Mouse (Mus musculus) retina, postnatal 7 days (tissue): ENCODE data around the gene Cfl1.
"Not testable (repeated sequence)": the region's sequence is repeated elsewhere in the genome, so short reads cannot be mapped to it uniquely, and the experiment has no call there.

ENCODE experiments used
- DNase-seq: peaks from one replicate; pipeline ENCODE4 v3.0.0-alpha.2; 2012; ENCODE audit warnings: low read depth, low spot score

Cfl1 gene

DNA sequence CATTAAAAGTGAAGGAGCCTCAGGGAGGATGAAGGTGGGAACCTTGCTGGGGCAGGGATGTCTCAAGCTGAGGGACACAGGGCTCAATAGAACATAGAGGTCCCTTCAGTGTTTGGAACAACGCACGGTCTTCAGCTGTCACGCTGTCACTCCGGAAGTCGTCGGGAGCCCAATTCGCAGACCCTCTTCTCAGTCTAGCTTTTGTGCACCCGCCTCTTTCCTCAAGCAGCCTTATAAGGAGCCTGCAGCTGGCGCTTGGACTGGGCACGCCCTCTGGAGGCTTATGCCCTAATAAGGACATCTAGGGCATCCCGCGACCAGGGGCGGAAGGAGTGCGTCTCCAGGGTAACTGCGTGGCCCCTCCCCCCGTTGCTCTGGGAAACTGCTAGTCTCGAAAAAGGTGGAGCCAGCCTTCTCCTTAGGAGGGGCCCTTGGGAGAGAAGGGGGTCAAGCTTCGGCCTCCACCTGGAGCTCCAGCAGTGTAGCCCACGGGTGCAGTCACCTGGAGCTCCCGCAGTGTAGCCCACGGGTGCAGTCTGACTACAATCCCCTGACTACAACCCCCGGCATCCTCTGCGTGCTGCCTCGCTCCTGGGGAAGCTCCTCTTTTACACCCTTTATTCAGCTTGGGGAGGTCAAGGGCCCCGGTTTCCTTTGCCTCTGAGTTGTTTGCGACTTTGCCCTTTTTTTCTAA is 1.2 kb upstream of the Cfl1 start:
- peak; percentile 93 for DNase-seq

DNA sequence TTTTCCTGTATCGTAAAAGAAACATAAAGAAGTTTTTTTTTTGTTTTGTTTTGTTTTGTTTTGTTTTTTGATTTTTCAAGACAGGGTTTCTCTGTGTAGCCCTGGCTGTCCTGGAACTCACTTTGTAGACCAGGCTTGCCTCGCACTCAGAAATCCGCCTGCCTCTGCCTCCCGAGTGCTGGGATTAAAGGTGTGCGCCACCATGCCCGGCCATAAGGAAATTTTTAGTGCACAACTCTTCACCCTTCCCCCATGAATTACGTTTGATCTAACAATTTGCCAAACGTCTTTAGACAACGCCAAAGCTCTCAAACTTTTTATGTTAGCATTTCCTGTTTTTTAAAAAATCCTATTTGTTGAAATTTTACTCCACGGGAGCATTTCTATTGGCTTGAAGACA is 534 bp upstream of the Cfl1 start:
- not testable (repeated sequence) for DNase-seq

DNA sequence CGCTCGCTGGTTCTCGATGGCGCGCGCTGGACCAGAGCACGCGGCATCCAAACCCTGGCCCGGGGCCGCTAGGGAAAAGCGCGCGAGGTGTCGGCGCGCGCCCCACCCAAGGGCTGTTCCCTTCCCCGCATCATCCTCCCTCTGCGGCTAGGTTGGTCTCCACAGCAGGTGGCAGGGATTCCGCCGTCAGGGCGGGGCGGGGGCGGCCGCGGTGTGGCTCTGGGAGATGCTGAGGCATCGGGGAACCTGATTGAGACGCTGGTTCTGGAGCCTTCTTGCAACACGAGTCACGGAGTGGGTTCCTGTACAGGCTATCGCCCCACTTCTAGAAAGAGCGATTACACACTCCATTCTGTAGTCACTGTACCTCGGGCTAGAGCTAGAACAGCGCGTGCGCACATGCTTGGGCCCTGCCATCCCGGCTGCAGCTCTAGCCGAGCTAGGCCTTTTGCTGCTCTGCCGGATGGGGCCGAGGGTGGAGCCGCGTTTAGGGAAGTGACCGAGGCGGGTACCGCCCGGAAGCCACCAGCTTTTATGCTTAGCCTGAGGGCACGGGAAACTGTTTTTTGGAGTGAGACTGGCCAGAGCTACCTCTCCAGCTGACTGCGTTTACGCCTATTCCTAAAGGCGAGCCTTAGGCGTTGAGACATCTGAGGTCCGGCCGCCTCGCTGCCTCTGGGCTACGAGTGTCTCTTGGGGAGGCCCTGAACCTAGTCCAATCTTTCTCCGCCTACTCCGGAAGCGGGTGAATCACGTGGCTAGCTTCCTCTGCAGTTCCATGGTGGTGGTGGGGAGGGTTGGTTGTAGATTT is 848 bp downstream of the Cfl1 start:
- DNase-seq = peak; percentile 37

DNA sequence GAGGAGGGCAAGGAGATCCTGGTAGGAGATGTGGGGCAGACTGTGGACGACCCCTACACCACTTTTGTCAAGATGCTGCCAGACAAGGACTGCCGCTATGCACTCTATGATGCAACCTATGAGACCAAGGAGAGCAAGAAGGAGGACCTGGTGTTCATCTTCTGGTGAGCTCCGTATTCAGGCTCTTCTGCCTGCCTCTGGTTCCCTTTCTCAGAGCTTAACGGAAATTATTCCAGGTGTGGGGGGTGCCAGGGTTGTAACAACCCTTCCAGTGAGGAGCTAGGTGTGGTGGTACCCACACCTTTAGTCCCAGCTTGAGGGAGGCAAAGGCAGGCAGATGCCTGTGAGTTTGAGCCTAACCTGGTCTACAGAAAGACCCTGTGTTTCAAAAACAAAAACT is 2.4 kb downstream of the Cfl1 start:
- no peak for DNase-seq

DNA sequence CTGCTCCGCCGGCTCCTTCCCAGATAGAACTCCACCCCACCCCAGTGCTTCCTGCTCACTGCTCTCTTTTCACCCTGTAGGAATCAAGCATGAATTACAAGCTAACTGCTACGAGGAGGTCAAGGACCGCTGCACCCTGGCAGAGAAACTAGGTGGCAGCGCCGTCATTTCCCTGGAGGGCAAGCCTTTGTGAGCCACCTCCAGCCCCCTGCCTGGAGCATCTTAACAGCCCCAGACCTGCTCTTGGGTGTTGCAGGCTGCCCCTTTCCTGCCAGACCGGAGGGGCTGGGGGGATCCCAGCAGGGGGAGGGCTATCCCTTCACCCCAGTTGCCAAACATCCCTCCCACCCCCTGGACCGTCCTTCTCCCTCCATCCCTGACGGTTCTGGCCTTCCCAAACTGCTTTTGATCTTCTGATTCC is 3.1 kb downstream of the Cfl1 start:
- not testable (repeated sequence) for DNase-seq

DNA sequence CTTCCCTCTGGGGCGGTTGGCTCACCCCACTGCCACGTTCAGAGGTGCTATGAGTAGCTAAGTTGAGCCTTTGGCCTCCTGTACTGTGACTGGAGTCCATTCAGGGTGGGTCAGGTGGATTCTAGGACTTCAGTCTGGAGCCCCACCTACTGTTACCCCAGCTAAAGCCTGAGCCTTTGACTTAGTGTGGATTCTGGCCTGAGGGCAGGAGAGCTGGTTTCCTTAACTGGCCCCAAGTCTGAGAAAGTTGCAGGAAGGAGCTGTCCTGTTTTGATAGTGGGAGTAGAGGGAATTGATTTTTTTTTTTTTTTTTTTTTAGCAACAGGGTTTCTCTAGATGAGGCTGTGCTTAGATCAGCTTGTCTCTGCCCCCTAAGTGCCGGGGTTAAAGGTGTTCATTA is 4.1 kb downstream of the Cfl1 start:
- no peak for DNase-seq

DNA sequence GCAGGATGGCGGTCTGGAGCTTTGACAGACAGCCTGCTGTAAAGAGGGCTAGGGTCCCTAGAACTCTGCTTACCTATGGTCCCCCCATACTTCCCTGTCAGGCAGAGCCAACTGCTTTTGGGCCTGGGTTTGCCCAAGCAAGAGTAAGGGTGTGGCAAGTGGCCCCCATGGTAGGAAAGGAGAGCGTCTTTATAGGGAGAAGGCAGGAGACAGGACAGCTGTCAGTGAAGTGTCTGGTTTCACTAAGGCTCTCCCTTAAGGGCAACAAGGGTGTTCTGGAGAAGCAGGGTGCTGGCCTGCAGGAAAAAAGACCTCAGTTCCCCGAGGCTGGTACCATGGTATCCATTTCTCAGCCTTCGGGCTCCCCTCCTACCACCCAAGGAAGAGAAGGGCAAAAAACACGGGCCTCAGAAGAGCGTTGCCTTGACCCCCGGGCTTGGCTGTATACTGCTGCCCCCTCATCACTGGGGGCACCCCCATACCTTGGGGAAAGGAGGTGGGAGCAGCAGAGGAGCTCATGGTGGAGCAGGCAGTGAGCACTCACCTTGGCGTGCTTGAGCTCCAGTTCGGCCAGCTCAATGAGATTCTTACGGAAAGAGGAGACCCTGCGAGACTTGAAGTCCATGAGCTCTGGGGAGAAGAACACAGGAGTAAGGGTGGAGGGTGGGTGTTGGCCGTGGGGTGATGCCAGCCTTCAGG is 5.2 kb downstream of the Cfl1 start:
- no peak for DNase-seq

DNA sequence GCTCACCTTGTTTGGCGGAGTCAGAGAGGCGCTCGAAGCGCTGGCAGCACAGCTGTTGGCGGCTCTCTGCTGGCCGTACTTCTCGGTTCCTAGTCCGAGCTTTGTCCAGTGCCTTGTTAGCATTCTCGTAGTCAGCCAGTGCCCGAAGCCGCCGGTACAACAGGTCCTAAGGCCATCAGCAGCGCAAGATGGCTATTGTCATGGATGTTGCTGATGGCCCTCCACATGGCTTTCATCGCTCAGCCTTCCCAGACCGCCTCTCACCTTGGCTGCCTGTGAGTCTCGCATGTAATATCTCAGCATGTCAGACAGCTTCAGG is 5.8 kb downstream of the Cfl1 start:
- no peak for DNase-seq

DNA sequence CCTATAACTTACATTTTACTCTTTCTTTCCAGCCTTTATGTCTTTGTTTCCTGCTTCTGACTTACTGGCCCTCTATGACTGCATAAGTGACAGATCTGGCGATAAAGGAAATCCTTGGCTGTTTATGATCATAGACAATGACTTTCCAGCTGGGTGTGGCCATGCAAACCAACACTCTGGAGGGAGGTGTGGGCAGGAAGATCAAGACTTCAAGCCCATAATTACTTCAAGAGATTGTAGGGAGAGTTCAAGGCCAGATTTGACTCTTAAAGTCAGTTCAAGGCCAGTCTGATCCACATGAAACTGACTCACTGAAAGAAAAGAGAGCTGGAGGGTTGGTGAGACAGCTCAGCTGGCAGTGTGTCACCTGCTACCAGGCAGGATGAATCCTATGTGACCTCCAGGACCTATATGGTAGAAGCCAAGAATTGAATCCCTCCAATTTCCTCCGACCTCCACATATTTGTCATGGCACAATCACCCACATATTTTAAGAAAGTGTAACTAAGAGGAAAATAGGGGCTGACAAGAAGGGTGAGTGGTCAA is 10.1 kb downstream of the Cfl1 start:
- no peak for DNase-seq

DNA sequence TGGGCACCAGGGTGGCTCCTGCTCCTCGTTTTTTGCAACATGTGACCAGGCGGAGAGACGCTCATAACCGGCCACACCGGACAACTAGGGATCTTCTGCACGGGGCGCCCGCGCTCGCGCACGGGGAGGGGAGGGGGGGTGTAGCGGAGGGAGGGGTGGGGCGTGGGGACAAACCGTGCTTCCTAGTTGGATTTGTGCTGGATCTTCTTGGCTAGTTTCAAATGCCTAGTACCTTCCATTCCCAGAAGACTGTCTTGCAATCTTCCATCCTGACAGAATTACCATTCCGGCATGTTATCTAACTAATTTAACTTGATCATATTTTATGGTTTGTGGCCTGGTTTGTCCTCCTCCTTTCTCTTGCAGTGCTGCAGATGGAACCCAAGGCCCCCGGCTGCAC is 13.4 kb downstream of the Cfl1 start, which contains the start of gene 1700020D05Rik:
1700020D05Rik (minus strand) TSS at position 101 of the 400 bp plus-strand sequence.
- DNase-seq = no peak

DNA sequence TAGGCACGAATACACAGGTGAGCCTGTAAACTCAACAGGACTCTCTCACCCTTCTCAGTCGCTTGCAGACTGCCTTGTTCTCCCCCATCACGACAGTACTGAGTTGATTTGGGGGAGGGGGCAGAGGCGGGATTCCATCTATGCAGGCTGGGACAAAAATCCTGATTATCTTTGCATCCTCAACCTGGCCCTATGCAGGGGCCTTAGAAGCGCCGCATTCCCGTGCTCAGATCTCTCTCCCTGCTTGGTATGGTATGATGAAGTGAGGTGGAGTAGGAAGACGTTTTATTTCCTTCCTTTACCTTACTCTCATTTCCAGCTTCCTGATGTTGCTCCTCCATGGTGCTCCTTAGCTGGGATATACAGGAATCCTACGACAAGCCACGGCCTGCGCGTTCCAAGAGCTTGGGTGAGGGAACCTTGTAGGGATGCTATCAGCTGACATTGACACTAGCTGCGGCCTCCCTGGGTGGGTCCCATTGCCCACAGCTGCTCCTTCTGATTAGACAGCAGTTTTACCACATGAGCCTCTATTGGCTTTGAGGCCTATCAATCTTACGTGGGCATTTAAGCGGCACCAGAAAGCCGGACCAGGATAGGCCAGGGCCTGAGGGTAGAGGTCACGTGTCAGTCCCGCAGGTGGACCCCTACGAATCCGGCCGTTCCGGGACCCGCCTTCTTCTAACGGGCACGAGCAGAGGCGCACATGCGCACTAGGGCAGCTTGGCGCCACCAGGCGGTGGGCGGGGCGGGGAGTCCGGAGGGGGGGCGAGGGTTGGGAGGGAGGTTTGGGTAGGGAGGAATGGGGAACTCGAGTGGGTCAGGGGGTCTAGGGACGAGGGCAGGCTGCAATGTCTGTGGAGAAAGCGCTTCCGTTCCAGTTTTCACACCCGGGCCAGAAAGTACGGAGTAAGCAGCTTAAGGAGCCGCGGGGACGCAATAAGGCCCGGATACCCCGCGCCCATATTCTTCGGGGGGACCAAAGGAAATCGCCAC is 20.1 kb downstream of the Cfl1 start, which contains the start of gene Snx32:
Snx32 (minus strand) TSS at position 508 of the 996 bp plus-strand sequence.
- DNase-seq = peak; percentile 97

DNA sequence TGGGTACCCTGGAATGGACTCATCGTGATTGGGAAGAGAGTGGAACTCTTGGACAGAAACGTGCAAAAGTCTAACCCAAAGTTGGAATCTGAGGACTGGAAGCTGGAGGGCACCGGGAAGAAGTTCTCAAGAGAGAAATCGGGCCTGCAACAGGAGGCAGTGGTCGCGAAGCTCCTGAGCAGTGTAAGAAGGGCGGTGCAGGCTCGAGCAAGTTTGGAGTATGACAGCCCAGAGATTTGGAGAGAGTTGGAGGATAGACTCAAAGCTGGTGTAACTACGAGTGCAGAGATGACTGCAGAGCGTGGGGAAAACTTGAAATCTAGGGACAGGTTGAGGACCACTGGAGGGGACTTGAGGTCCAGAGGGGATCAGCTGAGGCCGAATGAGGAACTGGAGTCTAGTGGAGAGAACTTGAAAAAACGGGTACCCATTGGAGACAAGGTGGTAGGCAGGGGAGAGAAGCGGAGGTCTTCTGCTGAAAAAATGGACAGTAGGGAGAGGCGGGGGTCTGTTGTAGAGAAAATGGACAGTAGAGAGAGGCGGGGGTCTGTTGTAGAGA is 20.9 kb downstream of the Cfl1 start:
- DNase-seq = no peak

DNA sequence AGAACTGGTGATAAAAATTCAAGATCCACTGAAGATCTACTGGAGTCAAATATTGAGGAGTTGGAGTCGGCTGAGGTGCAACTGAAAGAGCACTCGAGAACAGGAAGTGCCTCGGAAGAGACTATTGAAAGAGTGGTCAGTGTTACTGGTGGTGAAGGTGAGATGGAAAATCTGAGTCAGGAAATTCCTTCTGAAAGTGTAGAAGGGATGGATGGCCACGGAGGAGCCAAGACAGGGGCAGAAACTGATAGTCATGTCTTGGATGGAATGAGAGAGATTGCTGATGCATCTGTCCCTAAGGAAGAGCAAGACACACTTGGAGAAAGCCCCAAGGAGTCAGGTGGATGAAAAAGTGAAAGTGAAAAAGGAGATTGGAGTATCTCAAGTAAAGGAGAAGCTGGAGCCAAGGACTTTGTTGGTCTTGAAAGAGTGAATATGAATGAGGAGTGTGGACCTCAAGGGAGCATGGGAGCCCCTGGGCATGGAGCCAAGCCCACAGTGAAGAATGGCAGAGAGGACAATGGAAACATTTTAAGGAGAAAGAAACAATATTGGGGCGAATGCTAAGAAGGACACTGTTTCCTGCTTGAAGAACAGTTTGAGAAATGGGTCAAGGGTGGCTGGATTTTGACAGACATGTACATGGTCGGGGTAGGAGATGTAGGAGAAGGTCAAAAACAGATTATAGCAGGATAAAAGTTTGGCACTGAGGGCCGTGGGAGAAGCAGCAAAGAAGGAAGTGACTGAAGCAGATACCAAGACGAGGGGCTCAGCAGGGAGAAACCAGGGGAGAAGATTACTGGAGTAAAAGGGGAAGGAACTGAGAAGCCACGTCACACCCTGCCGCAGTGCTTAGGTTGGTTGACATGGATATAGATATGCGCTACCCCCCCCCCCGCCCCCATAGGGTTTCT is 22.1 kb downstream of the Cfl1 start:
- no peak for DNase-seq

DNA sequence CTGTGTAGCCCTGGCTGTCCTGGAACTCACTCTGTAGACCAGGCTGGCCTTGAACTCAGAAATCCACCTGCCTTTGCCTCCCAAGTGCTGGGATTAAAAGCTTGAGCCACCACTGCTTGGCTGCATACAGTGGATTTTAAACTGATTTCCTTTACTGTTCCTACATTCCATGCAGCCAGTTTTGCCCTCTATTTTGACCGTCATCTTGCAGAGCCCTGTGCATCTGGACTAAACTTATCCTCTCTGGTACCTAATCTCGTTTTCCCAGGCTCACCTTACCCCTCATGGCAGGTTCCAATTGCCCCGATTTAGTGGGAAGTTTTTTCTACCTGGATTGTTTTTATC is 22.7 kb downstream of the Cfl1 start:
- DNase-seq = no peak

DNA sequence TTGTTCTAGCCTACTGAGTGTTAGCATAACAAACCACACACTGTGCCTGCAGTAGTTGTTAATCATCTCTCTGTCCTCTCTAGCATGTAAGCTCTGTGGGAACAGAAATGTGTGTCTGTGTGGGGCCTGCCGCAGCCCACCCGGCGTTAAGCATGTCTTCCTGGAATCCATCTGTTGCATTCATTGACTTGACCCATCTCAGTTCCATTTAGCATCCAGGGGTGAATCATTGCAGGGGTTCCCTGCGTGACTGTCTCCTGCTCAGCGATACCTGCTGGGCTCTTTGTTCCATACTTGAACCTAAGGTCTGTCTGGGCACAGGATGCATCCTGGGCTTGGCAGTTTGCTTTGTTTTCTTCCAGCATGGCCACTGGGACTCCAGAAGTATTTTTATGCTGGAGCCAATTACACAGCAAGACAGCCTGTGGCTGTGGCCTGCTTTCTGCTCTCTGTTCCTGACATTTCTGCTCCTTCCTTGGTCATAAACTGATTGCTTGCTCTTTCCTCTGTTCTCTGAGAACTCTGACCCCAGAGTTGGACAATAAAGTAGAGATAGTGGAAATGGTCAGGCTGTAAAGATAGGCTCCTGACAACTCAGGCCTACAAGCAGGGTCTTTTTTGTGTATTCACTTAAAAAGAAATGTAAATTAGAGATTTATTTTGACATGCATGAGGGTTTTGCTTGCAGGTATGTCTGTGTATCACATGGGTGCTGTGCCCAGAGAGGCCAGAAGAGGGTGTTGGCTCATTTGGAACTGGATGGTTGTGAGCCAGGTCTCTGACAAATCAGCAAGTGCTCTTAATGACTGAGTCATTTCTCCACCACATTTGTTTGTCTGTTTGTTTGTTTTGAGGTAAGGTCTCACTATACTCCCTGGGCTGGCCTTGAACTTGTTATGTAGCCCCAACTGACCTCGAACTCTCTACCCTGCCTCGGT is 25.9 kb downstream of the Cfl1 start:
- no peak for DNase-seq

DNA sequence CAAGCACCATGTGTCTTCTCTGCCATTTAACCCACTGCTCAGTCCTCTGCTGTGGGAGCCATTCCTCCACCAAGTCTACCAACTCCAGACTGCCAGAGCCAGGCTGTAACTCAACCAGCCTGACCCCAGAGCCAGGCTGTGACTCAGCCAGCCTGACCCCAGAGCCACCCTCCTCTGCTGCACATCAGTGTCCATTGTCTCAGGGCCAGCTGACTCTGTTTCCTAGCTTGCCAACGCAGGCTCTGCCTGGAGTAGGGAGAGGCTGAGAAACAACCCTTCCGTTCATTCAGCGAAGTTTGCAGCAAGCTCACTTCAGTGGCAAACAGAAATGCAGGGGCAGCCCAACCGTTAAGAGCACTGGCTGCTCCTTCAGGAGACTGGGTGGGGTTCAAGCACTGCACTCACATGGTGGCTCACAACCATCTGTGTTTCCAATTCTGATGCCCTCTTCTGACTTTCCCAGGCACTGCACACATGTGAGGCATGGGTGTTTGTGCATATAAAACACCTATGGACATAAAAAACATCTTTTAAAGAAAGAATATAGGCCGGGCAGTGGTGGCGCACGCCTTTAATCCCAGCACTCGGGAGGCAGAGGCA is 26.8 kb downstream of the Cfl1 start:
- no peak for DNase-seq

DNA sequence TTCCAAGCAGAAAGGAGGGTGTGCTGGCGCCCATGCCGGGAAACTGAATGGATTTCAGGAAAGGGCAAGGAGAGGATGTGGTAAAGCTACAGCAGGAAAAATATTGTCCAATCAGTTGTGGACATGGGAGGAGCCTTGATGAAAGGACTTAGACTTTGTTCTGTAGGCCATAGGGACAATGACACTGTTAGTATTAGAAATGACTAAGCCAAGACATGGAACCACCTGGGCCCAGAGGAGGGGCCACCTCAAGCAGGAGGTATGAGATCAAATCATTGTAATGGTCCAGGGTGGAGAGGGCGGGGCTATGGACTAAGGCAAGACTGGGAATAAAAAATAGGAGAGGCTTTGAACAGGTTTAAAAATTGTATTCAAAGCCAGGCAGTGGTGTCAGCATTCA is 28.5 kb downstream of the Cfl1 start:
- DNase-seq = no peak

DNA sequence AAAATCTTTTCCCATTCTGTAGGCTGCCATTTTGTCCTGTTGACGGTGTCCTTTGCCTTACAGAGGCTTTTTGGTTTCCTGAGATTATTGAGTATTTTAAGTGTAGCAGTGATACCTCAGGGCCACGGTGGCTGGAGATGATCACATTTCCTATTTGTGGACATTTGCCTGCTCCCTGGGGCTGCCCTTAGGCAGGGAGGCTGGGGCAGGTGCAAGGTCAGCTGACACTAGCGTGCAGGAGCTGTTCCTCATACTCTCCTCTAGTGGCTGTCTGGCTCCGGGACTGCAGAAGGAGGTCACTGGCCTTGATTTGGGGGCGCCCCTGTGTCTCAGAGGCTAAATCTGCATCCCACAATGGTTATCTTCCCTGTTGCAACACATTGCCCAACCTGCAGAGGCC is 34.9 kb downstream of the Cfl1 start:
- no peak for DNase-seq
